Mouse (Mus musculus) ES-Bruce4 (cell line): Measurements from ENCODE around the gene Zbtb25. TPM values are rescaled to one million over a fixed set of nuclear protein-coding genes. Genes with fewer than 3 reads are reported as not detected.

Experiments
- H3K27ac ChIP-seq: 2 replicates; pipeline ENCODE4 v1.5.1; 2012; ENCODE audit warnings: low read length, inconsistent platforms; ENCODE audit not compliant: insufficient read depth
- H3K27me3 ChIP-seq: 2 replicates; pipeline ENCODE4 v1.6.1; 2012; ENCODE audit warnings: mild to moderate bottlenecking, low read length, inconsistent platforms; ENCODE audit not compliant: control insufficient read depth, poor library complexity, insufficient read depth, severe bottlenecking
- H3K36me3 ChIP-seq: 2 replicates; pipeline ENCODE4 v1.6.1; 2012; ENCODE audit warnings: inconsistent platforms, mild to moderate bottlenecking, low read length, moderate library complexity; ENCODE audit not compliant: control insufficient read depth, poor library complexity, insufficient read depth, severe bottlenecking
- H3K4me1 ChIP-seq: one replicate; pipeline ENCODE4 v1.8.1; 2011; ENCODE audit warnings: low read length; ENCODE audit not compliant: control insufficient read depth, insufficient read depth
- H3K4me3 ChIP-seq: 2 replicates; pipeline ENCODE4 v1.5.1; 2011; ENCODE audit warnings: low read depth, mild to moderate bottlenecking, low read length
- H3K9ac ChIP-seq: 2 replicates; pipeline ENCODE4 v1.6.1; 2012; ENCODE audit warnings: low read depth, mild to moderate bottlenecking, inconsistent platforms; ENCODE audit not compliant: poor library complexity, severe bottlenecking
- H3K9me3 ChIP-seq: replicated peaks from 2 replicates; pipeline ENCODE4 v1.6.1; 2012; ENCODE audit warnings: mild to moderate bottlenecking, low read length, inconsistent platforms; ENCODE audit not compliant: control insufficient read depth, poor library complexity, insufficient read depth, severe bottlenecking
- CTCF ChIP-seq: IDR thresholded peaks from one replicate; pipeline ENCODE4 v1.8.1; 2011; ENCODE audit warnings: low read depth, low read length
- EP300 ChIP-seq: IDR thresholded peaks from 2 replicates; pipeline ENCODE4 v1.6.1; 2011; ENCODE audit warnings: low read depth, low read length; ENCODE audit not compliant: insufficient read depth
- POLR2A ChIP-seq: IDR thresholded peaks from one replicate; pipeline ENCODE4 v1.8.1; 2011; ENCODE audit warnings: low read length; ENCODE audit not compliant: insufficient read depth
- polyA plus RNA-seq: library from polyadenylated mRNA; stranded (reverse); fragments of >200 nt; gene quantifications from 2 replicates; pipeline ENCODE4 v1.2.4, GENCODE M21; 2011; ENCODE audit warnings: low read depth; ENCODE audit not compliant: missing spikeins, insufficient read depth, insufficient read length

The Zbtb25 gene
- polyA plus RNA-seq, 1 experiment = 30.8 TPM

DNA sequence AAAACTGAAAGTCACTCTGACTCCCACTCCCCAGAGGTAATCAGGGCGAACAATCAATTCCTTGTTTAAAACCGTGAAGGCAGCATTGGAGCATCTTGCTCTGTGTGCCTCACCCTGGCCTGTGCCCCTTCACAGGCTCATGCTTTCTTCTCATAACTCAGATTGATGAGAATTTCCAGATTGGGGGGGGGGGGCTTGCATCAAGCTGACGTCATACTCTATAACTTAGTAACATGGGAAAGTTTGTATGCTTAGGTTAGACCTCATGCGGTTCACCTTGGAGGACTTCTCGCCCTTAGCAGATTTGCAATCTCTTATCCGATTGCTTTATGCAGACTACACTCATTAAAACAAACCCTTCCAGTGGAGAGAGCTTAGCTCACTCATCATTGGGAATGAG lies 4.6 kb upstream of the Zbtb25 start:
- H3K36me3 ChIP-seq = no peaks in the 10 kb centered on the region
- H3K9ac ChIP-seq = no peak overlapping the region
- no peak overlapping the region for H3K4me3 ChIP-seq
- no peaks in the 10 kb centered on the region for H3K4me1 ChIP-seq
- TF ChIP-seq EP300 (no peak), POLR2A (no peak), CTCF (no peak)
- H3K27me3 ChIP-seq = no peaks in the 10 kb centered on the region
- H3K27ac ChIP-seq = no peak overlapping the region
- no peaks in the 10 kb centered on the region for H3K9me3 ChIP-seq

DNA sequence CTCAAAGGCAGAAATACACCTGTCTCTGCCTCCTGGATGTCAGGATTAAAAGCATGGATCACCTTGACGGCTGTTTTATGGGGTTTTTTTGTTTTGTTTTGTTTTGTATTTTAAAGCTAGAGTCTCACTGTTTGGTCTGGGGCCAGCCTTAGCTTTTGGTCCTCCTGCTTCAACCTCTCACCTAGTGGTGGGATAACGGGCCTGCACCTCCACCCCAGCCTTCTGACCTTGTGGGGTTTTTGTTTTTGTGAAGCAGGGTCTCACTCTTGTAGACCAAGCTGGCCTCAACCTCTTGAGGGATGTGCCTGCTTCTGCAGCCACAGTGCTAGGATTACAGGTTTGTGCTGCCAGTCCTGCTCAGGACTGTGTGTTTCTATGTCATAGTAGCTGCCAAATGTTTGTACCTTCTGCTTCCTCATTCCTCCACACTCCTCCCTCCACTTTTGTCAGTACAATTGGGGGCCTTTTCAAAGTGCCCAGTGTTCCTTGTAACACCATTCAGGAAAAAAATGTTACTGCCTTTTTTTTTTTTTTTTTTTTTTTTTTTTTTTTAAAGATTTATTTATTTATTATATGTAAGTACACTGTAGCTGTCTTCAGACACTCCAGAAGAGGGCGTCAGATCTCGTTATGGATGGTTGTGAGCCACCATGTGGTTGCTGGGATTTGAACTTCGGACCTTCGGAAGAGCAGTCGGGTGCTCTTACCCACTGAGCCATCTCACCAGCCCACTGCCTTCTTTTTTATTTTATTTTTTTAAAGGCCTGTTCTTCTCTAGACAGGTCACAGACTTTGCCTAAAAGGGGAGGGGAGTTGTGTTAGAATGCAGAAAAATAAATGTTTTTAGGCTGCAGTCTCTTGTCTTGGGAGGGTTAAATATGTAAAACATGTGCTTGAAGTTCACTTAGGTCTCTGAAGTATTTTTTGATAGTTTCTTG lies 3.7 kb upstream of the Zbtb25 start:
- Histone ChIP-seq H3K9me3 (no peaks in the 10 kb centered on the region), H3K4me3 (no peak overlapping the region), H3K36me3 (no peaks in the 10 kb centered on the region), H3K27ac (no peak overlapping the region), H3K27me3 (no peaks in the 10 kb centered on the region), H3K4me1 (no peaks in the 10 kb centered on the region), H3K9ac (no peak overlapping the region)
- no peak for TF ChIP-seq POLR2A
- TF ChIP-seq CTCF = peak; percentile 6

GRCm38 (mm10) chr12:76372046-76372445 lies 2.6 kb upstream of the Zbtb25 start:
- no peak for TF ChIP-seq POLR2A
- TF ChIP-seq CTCF = no peak
- TF ChIP-seq EP300 = no peak
- no peaks in the 10 kb centered on the region for H3K27me3 ChIP-seq
- H3K4me3 ChIP-seq = no peak overlapping the region
- no peaks in the 10 kb centered on the region for H3K4me1 ChIP-seq
- H3K27ac ChIP-seq = no peak overlapping the region
- no peaks in the 10 kb centered on the region for H3K36me3 ChIP-seq
- no peaks in the 10 kb centered on the region for H3K9me3 ChIP-seq
- peak overlapping the region; percentile 92 for H3K9ac ChIP-seq

DNA sequence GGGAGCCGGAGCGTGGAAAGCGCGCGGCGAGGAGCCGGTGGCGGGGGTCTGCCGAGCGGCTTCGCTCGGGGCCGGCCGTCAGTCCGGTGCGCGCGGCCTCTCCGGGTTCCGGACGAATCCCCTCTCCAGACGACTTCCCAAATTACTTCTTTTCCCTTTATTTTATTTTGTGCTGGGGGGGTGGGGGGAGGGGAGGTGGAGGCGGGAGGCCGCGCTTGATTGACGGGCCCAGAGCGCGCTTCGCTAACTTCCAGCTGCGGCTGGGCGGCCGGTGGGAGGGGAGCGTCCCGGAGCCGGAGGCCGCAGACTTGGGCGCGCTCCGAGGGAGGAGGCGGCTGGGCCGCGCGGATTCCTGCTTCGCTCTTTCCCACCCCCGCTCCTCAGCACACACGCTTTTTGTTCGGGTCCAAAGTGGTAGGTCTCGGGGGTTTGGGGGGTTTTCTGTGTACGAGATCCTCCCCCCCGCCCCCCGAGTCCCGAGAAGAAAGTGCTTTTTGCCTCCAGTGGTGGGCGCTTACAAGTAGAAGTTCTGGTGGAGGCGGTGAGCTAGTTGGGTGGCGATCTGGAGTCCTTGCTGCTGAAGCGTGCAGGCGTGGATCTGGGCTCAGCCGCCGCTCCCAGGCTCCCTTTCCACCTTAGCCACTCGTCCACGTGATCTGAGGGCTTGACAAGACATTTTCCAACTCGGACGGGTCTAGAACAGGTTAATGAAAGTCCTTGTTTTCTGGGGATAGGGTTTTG lies 1.6 kb upstream of the Zbtb25 start:
- Histone ChIP-seq H3K4me3 (peak overlapping the region; percentile 83), H3K9me3 (no peaks in the 10 kb centered on the region), H3K9ac (peak overlapping the region; percentile 92), H3K4me1 (no peaks in the 10 kb centered on the region), H3K27ac (peak overlapping the region; percentile 61), H3K36me3 (no peaks in the 10 kb centered on the region), H3K27me3 (no peaks in the 10 kb centered on the region)
- TF ChIP-seq POLR2A (no peak), EP300 (no peak), CTCF (no peak)

DNA sequence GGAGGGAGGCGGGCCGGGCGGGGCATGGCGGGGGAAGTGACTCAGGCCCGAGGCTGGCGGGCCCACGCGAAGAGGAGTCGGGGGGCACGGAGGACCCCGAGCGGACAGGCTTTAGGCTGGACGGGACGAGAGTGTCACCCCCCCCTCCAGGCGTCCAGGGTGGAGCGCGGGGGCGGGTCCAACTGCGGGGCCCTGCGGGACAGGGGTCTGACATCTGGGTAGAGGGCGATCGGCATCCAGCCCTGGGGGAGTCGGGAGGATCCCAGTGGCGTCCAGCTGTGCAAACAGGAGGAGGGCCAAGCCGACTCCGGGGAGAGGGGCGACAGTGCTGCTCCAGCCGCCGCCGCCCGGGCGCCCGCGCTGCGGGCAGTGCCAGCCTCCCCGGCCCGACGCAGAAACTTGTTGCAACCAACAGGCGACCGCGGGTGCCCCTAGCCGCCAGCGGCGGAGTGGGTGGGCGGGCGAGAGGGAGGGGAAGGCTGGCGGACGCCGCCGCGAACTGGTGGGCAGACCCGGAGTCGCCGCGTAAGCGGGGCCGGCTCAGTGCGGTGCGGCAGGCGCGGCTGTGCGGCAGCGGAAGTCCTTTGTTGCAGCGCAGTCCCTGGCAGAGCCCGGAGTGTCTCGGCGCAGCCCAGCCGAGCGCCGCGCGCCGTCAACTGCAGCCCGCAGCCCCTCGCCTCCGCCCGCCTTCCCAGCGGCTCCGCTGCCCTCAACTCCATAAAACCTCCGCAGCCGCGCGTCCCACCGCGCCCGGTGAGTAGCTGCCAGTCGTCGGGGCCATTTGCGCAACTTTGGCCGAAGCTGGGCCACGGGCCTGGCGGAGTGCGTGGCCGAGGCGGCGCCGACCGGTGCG lies 802 bp upstream of the Zbtb25 start, which contains the start of gene Zbtb1:
Gene Zbtb1 (plus strand): TSS at position 289 of the 853 bp plus-strand sequence.
- Histone ChIP-seq H3K27me3 (no peaks in the 10 kb centered on the region), H3K4me1 (no peaks in the 10 kb centered on the region), H3K9ac (peak within 1 kb of the TSS; percentile 92), H3K36me3 (no peaks in the 10 kb centered on the region), H3K9me3 (no peaks in the 10 kb centered on the region), H3K4me3 (peak within 1 kb of the TSS; percentile 83), H3K27ac (peak within 1 kb of the TSS; percentile 61)
- TF ChIP-seq EP300 (no peak), POLR2A (no peak), CTCF (no peak)
